Comparison of ENCODE assay signal across 9 mouse cellular contexts in the genomic region with DNA sequence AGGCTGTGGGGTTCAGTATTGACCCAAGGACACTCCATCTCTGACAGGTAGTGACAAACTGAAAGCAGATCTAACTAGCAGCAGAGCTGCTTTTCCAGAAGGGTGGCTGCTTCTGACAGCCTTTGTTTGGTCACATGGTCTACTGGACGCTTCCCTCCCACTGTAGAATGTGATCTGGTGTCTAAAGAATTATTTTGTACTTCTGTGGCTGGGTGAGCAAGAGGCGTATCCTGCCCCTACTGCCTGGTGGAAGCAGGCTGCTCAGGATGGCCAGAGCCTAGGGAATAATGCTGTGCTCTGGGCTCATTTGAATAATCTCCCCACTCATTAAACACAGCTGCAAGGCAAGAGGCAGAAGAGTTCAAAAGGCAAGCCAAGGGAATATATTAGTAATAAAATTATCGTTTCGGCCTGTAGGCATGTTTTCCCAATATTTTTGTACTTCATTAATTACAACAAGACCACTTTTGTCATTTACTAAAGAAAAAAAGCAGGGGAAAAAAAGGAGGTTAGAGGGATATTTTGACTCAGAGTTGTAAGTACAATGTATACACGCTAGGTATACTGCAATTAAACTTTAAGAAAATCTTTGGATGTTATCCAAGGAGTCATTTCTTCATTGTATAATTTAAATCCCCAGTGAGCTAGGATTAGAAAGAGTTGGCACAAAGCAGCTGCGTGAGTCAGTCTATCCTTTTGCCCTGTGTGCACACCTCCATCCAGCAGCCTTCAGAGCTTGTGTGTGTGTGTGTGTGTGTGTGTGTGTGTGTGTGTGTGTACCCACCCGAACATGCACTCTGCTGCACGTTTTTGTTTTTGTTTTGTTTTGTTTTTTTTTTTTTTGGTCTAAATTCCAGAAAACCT.
DNase-seq lines count a peak whose midpoint lies in the region; ATAC-seq and TF ChIP-seq lines count a peak whose summit lies in the region.
"Had no signal": no experiment of that assay in that cellular context is flagged by ENCODE, and none has a peak within 500 bp of the region (broad histone marks: within the 10 kb centered on the region; RNA-seq: fewer than 3 reads in every experiment).

No protein-coding gene starts in this region.

- no peaks in the 10 kb centered on the region for H3K27me3 ChIP-seq in forebrain, embryonic 16.5 days (replicated peaks; ENCODE audit: control insufficient read depth, insufficient read depth, low read length)
- H3K27me3 ChIP-seq in intestine, postnatal 0 days (replicated peaks; ENCODE audit: control insufficient read depth, insufficient read depth, low read length): no peaks in the 10 kb centered on the region

- DNase-seq in right cerebral cortex, postnatal 25 days: peak; percentile 7
- no peak for DNase-seq in right cerebral cortex, postnatal 4 days
- DNase-seq in kidney, postnatal 10 days: peak; percentile 7
- DNase-seq in retina, postnatal 1 day: peak; percentile 45
- DNase-seq in testis, postnatal 10 days (ENCODE audit: low spot score): no peak
- DNase-seq in left cerebral cortex, adult 11 months (ENCODE audit: low spot score): no peak
- DNase-seq: spleen, adult 18-20 months had no signal

- no peak for TF ChIP-seq CTCF in intestine, postnatal 0 days (IDR thresholded peaks at IDR 0.05; ENCODE audit: low read depth)

- H3K4me3 ChIP-seq in forebrain, embryonic 16.5 days (replicated peaks; ENCODE audit: low read length): no peak overlapping the region
- no peak overlapping the region for H3K4me3 ChIP-seq in intestine, postnatal 0 days (ENCODE audit: low read depth, low read length)

- H3K9me3 ChIP-seq in forebrain, embryonic 16.5 days (ENCODE audit: control insufficient read depth, low read length): no peaks in the 10 kb centered on the region
- no peaks in the 10 kb centered on the region for H3K9me3 ChIP-seq in intestine, postnatal 0 days (ENCODE audit: control insufficient read depth)

- H3K4me1 ChIP-seq in forebrain, embryonic 16.5 days (replicated peaks; ENCODE audit: control insufficient read depth, insufficient read depth, low read length): peaks cover 8% of the 10 kb centered on the region
- no peaks in the 10 kb centered on the region for H3K4me1 ChIP-seq in intestine, postnatal 0 days (replicated peaks; ENCODE audit: control insufficient read depth, insufficient read depth, low read length)

- no peak overlapping the region for H3K27ac ChIP-seq in forebrain, embryonic 16.5 days (ENCODE audit: low read length)
- H3K27ac ChIP-seq in intestine, postnatal 0 days (ENCODE audit: low read depth, low read length): no peak overlapping the region

- no peaks in the 10 kb centered on the region for H3K36me3 ChIP-seq in forebrain, embryonic 16.5 days (ENCODE audit: control insufficient read depth, insufficient read depth)
- H3K36me3 ChIP-seq in intestine, postnatal 0 days (ENCODE audit: control insufficient read depth, insufficient read depth): no peaks in the 10 kb centered on the region

- H3K9ac ChIP-seq in forebrain, embryonic 16.5 days (replicated peaks; ENCODE audit: low read depth, low read length): no peak overlapping the region
- H3K9ac ChIP-seq in intestine, postnatal 0 days (ENCODE audit: low read depth, low read length): no peak overlapping the region

- WGBS in forebrain, embryonic 16.5 days: 10% methylated on average over 8 of the region's 8 CpGs
- WGBS in intestine, postnatal 0 days: 54% methylated on average over 8 of the region's 8 CpGs

- no peak overlapping the region for H3K4me2 ChIP-seq in forebrain, embryonic 16.5 days (ENCODE audit: low read length)
- H3K4me2 ChIP-seq in intestine, postnatal 0 days (replicated peaks; ENCODE audit: low read depth): no peak overlapping the region

- peak; percentile 69 for ATAC-seq in forebrain, embryonic 16.5 days
- no peak for ATAC-seq in intestine, postnatal 0 days

Comparison
In these comparisons a context has a peak if more than half of its experiments do, and no peak if none do; other contexts are left out.
1. DNase-seq: peak in right cerebral cortex, postnatal 25 days (single experiment), kidney, postnatal 10 days (single experiment) and retina, postnatal 1 day (single experiment); none in right cerebral cortex, postnatal 4 days (single experiment), testis, postnatal 10 days (single experiment) and left cerebral cortex, adult 11 months (single experiment).